Mouse (Mus musculus): ENCODE measurements at regions not wholly inside any gene's neighbourhood (a gene's known extent, or its start where the extent isn't known, plus 50 kb on each side); places are given as distances from the start of the nearest gene placed in this dataset.
A peak's percentile ranks its signal among the peaks of the same experiment; 100 is the strongest.
"Not testable (repeated sequence)": the region's sequence is repeated elsewhere in the genome, so short reads cannot be mapped to it uniquely, and the experiment has no call there.

DNA sequence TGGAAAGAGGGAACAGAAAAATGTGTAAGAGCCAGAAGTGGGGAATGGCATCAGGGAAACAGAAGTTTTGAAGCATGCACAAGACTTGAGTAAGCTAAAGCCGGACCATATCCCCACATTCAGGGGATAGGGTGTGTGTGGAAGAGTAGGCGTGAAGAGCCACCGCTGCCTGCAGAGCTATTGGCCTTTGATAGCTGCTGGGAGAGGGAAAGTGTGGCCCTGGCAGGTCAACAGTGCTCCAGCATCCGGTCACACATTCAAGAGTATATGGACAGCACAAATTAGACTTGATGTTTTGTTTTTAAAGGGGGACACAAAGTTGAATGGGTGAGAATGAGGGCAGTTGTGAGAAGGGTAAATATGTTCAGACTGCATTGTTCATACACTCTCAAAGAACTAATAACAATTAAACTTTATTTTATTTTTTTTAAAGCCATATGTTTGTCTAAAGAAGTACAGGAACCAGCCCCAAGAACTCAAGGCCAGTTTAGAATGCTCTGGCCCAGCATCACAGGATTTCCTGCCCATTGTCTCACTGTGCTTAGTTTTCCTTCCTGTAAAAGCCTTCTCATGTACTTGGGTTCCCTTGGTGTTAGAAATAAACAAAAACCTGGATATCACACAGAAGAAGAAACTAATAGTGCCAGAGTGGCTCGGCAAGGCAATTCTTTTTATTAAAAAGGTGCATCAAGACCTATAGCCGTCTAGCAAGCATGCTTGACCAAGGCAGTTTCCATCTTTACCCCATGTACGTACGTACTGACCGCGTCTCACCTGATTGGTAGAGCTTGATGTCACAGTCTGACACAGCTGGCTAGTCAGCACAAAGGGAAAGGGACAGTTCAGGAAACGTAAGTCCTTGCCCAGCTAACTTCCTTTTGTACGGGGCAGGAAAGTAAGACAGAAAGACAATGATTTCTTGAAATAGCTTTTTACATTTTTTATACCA is 144.6 kb upstream of the Rbbp6 start:
- peak; percentile 20 for DNase-seq (ENCODE audit: low read depth, low spot score)

DNA sequence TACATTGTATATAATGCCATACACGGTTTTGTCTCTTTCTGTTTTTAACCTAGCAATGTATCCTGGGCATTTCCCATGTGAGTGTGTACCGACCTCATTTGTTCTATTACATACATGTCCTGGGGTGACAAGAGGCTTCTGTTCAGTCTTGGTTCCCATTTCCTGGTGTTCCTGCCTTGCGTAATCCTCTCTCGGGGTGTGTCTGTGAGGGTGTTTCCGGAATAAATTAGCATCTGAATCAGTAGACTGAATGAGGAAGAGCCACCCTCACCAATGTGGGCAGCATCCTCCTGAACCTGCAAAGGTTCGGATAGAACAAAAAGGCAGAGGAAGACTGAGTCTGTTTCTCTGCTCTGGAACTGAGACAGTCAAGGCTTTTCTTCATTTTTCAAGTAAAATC is 142.1 kb upstream of the Rbbp6 start:
- no peak for DNase-seq (ENCODE audit: low read depth, low spot score)

DNA sequence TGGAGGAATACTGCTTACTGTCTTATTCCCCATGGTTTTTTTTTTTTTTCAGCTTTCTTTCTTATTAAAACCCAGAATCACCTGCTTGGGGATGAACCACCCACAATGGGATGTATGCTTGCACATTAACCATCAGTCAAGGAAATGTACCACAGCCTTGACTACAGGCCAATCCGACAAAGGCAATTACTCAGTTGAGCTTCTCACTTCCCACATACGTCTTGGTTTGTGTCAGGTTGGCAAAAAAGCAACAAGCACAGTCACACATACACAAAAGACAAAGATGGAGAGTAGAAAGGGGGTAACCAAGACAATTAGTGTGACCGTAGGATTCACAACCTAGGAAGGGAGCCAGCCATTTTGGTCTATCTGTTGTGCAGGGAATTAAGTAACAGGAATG is 126.4 kb upstream of the Rbbp6 start:
- DNase-seq (ENCODE audit: low read depth, low spot score): no peak

DNA sequence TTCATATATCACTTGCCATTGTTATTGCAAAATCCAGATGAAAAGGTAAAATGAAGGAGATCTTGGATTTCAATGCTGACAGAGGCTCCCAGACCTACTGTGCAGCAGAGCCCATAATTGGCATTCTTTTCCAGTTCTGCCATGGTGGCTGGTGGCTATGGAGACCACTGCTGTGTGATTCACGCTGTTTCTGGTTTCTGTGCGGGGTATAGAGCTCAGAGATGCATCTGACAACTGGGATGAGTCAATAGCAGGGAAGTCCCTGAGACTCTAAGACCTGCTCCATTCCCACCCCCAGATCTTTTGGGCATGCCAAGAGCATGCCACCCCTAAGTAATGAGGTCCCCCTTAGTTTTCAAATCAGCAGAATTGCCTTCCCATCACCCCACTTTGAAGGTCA is 120.7 kb upstream of the Rbbp6 start:
- DNase-seq (ENCODE audit: low read depth, low spot score): no peak

DNA sequence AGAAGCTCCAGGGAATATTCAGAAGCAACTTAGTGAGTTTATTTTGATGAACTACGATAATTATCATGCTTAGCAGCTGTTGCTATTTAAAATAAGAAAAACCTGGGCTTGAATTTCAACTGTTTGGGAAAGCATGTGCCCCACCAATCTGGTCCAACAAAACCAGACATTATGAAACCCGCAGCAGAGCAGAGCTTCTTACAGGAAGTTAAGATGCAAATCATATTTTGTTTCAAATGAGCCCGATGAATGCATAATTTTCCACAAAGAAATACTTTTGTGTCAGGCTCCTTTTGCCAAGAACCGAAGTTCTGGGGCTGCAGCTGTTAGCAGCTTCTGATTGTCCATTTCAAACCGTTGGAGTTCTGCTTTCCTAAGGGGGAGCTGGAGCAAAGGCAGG is 118.1 kb upstream of the Rbbp6 start:
- DNase-seq (ENCODE audit: low read depth, low spot score): no peak

DNA sequence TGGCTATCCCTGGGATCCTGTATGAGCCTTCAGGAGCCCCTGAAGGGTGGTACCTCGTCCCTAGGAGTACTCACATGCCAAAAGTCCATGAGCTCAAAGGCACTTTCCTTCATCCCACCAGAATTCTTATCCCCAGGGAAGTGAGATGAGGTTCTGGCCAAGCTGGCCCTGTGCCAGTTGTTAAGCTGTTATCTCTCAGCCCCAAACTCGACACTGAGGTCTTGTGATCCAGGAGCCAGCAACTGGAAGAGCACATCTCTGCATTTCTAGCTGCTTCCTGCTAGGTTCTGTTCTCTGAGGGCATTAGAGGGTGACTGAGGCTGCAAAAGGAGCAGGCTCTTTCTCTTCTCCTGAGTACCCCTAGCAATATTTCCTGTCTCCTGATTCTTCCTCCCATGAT is 92.1 kb upstream of the Rbbp6 start:
- no peak for DNase-seq (ENCODE audit: low read depth, low spot score)

DNA sequence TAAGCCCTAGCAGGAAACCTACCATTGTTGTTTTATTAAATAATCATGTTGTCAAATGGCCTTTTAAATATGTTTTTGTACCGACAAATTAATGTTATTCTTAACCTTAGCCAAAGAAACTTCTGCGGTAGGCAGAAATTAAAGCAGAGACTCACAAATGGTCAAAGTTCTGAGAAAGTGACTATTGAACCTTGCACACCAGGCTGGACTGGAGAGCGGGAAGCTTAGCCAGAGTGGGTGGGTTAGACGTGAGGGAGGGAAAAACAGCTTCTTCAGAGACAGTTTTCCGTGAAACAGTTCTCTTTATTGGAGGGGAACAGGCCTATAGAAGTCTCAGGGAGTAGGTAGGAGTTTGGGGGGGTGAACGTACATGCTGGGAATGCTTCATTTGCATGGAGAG is 89.2 kb upstream of the Rbbp6 start:
- no peak for DNase-seq (ENCODE audit: low read depth, low spot score)

DNA sequence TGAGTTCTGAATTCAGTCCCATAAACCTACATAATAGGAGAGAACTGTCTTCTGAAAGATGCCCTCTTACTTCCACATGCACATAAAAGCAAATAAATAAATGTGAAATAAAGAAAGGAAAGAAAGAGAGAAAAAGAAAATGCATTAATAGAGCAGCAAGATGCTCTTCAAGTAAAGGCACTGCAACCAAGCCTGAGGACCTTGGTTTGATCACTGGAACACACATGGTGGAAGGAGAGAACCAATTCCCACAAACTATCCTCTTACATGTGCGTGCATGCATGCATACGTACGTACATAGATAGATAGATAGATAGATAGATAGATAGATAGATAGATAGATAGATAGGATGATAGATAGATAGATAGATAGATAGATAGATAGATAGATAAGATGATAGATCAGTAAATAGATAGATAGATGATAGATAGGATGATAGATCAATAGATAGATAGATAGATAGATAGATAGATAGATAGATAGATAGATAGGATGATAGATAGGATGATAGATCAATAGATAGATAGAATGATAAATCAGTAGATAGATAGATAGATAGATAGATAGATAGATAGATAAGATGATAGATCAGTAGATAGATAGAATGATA is 83.5 kb upstream of the Rbbp6 start:
- not testable (repeated sequence) for DNase-seq (ENCODE audit: low read depth, low spot score)

DNA sequence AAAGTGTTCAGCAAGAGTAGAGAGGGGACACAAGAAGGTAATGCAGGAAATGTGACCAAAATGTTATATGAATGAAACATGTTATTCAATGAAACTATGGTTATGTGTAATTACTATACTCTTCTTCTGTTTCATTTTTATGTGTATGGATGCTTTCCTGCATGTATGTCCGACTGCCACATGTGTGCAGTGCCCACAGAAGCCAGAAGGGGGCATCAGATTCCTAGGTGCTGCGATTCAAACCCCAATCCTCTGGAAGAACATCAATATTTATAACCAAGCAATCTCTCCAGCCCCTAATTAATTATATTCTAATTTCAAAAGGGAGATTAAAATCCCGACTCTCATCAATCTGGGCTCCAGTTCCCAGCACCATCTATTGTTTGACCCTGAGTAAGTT is 78.7 kb upstream of the Rbbp6 start:
- no peak for DNase-seq (ENCODE audit: low read depth, low spot score)

DNA sequence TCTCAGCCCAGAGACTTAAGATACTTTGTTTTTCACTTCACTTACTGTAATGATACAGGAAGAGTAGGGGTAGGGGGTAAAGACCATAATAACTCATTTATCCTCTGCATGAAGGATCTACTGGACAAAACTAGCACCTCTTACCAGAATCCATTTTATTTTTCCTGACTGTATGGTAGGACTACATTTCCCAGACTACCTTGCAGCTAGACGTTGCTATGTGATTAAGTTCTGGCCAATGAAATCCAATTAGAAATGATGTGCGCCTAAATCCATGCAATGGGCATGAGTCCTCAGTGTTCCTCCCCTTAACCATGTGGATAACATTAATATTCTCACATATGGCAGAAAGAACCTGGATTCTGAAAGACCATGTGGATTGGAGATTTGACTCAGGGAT is 68.3 kb upstream of the Rbbp6 start:
- no peak for DNase-seq (ENCODE audit: low read depth, low spot score)

DNA sequence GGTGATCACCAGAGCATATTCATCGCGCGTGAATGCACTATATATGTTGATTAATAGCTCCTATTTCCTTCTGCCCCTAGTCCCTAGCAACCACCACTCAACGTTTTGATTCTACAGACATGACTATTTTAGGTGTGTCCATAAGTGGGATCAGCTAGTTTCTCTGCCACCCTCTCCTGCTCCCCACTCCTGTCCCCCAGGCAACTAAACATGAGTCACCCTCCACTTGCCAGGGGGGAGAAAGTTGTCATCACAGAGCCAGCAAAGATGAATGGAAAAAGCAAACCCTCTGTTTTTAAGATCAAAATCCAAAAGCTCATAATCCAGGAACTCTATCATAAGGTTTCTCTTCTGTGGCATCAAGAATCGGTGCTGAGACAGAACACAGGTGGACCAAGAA is 59.4 kb upstream of the Rbbp6 start:
- no peak for DNase-seq (ENCODE audit: low read depth, low spot score)

DNA sequence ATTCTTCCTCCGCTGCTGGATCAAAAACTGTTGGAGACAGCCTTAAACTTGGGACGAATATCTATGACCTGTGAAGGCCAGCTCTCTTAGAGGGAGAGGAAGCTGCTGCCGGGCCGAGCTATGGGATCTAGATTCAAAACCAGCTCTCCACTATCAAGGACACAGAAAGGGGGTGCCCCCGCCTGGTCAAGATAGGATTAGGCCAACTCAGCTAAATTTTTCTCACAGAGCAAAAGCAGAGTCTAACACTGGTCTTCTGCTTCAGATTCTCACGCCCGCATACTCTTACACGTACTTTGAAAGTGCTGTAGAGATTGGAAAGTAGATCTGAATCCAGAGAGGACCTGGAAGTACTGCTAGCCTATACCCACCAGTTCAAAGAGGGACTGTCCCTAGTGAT is 56.2 kb upstream of the Rbbp6 start:
- DNase-seq (ENCODE audit: low read depth, low spot score): no peak
